Mouse (Mus musculus) layer of hippocampus, postnatal 25 days (tissue): ENCODE measurements around the gene Tacr2. TPM values are rescaled to one million over a fixed set of nuclear protein-coding genes. Genes with fewer than 3 reads are reported as not detected.

Experiments
- DNase-seq, 2 experiments: peaks; one replicate each; pipeline ENCODE4 v3.0.0; 2022; ENCODE audit warnings: mixed read lengths in 2 of 2, low spot score in 1 of 2; ENCODE audit errors: extremely low spot score in 1 of 2
- total RNA-seq, 2 experiments: library from RNA; stranded (reverse); gene quantifications; 2 replicates each; pipeline ENCODE4 v1.2.3; 2021

Tacr2 gene
- total RNA-seq, result under 1 TPM in 1 of 2 experiments, not detected in 1; 0.20 TPM

GRCm38 (mm10) chr10:62252000-62252488 lies at the start of gene Tacr2:
Tacr2 (plus strand) TSS chr10:62252438.
- DNase-seq, result no peak

- DNase-seq, result peak in 1 of 2 experiments; percentile 40
Observed at GRCm38 (mm10) chr10:62202574-62202973, 49.7 kb upstream of the Tacr2 start.

DNA sequence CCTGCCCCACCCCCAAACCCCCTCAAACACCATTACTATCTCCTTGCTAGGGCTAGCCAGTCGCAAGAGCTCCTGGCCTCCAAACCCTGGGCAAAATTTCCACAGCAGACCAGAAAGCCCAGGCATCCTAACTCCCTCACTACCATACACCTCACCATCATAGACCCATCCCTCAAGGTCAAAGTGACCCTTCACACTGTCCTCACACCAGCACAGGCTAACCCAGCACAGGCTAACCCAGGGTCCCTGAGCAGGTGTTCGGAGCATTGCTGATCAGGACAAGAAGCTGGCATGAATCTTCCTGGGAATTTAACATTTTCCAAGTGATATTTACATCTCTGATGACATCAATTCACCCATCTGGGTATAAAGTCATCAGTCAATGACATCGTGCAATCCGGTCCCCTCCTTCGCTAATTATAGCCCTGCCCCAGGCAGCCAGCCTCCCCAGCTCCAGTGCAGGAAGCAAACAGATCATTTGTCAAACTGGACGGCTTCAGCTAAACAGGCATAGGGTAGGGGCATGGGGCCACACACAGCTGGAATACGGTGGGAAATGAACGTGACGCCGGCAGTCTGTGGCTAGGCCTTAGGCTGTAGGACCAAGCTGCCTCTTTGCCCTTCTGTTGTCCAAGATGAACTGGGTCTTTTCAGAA lies 43.9 kb upstream of the Tacr2 start:
- no peak for DNase-seq

DNA sequence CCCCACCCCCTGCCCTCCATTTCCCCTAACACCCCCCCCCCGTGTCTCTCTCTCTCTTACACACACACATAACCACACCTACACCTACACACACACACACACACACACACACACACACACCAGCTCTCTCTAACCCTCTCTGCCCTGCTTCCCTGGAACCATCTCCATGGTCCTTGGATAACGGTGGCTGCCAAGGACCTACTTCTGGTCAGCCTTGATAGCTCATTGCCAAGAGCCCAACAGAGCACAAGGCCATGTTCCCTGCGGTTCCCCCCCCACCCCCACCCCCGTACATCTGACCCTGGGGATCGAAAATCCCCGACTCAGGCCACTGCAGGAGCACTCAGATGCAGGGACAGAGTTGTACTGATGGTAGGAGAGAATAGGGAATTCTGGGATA lies 40.9 kb upstream of the Tacr2 start:
- no peak for DNase-seq

- no peak for DNase-seq
Observed at GRCm38 (mm10) chr10:62215169-62215616, 37.0 kb upstream of the Tacr2 start.

- no peak for DNase-seq
Observed at GRCm38 (mm10) chr10:62215633-62216032, 36.6 kb upstream of the Tacr2 start.

- no peak for DNase-seq
Observed at GRCm38 (mm10) chr10:62216595-62216994, 35.6 kb upstream of the Tacr2 start.

DNA sequence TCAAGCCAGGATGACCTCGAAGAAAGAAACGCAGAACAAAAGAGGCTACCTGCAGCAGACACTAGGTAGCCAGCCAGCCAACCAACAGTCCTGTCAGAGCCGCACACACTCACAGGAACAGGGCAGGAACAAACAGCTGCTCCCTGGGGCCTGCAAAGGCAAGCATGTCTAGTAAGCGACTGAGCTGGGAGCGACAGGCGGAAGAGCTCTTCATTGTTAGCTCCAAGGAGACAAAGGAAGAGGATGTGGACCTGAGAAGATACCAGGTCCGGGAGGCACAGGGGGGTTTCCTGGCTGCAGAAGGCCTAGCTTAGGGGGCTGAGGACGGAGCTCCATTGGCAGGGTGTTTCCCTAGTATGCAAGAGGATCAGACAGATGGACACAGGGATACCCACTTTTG lies 35.0 kb upstream of the Tacr2 start:
- no peak for DNase-seq

DNA sequence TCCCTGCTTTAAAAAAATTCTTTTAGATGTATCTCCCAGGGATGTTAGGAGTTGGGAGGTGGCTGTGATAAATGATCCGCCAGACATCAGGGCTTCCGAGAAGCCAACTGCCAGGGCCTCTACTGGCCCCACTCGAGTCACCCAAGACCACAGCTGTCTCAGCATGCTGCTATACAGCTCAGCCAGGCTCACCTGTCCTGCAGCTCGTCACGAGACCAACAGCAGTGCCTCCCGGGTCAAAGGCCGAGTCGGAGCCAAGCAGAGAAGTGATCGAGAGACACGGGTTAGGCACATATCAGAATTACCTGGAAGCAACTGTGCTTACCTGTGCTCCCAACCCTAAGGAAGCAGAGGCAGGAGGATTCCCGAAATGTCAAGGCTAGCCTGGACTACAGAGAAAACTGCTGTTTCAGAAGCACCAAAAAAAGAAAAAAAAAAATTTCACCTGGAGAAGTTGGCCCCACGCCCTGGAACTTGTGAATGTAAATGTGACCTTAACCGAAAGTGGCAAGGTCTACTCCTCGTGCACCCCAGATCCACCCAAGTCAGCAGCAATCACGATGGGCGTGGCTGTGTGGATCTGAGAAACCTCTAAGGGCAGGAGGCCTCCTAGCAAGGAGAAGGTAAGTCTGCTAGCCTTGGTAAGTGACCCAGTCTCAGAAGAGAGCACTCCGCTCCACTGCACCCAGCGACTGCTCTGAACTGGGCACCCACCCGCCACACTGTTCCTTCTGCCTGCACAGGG lies 34.0 kb upstream of the Tacr2 start:
- no peak for DNase-seq

- DNase-seq, result no peak
Observed at GRCm38 (mm10) chr10:62218789-62219172, 33.5 kb upstream of the Tacr2 start.

GRCm38 (mm10) chr10:62220732-62221514 lies 31.3 kb upstream of the Tacr2 start:
- no peak for DNase-seq

- DNase-seq, result no peak
Observed at GRCm38 (mm10) chr10:62221647-62222046, 30.6 kb upstream of the Tacr2 start.

DNA sequence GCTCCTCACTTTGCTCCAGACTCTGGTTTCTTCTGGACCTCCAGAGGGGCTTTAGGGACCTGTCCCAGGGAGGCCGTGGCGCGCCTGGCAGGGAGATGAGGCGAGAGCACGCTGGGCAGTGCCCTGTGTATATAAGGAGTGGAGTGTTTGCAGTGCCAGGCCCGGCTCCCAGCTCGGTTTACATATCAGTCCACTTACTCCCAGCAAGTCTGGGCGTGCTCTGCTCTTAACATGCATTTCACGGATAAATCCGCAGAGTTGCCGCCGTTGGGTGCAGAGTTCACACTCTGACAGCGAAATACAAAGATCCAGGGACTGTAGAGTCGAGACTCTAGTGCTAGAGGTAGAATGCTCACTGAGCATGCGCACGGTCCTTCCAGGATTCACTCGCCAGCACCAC lies 29.5 kb upstream of the Tacr2 start:
- no peak for DNase-seq

DNA sequence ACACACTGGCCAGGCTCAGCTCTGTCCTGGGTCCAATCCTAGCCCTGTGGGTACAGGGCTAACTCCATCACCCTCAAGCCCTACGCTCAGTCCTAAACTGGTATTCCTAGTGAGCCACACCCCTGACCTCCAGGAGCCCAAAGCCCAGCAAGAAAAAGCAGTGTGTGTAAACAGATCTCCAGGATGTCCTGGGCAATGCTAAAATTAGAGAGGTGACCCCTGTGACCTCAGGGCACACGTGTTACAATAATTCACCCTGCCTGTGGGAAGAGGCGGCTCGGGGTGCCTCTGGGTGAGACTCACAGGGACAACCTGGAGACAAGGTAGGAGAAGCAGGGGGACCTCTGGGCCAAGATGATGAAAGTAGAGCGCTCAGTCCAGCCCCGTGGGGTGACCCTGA lies 28.0 kb upstream of the Tacr2 start:
- DNase-seq, result no peak

DNA sequence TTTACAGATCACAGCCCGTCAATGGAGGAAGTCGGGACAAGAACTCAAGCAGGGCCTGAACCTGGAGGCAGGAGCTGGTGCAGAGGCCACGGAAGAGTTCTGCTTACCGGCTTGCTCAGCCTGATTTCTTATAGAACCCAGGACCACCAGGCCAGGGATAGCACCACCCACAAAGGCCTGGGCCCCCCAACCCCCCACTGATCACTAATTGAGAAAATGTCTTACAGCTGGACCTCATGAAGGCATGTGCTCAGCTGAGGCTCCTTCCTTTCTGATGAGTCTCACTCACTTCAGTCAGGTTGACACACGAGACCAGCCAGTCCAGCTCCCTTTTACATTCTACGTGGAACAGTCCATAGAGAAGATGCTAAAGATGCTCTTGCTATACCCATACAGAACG lies 26.4 kb upstream of the Tacr2 start:
- DNase-seq, result no peak

GRCm38 (mm10) chr10:62228126-62228525 lies 24.1 kb upstream of the Tacr2 start:
- DNase-seq, result no peak

- DNase-seq, result peak; percentile 74 to 75
Observed at GRCm38 (mm10) chr10:62230708-62231394, 21.4 kb upstream of the Tacr2 start, which contains the start of gene Tspan15. Tspan15 (minus strand) TSS chr10:62231251.

DNA sequence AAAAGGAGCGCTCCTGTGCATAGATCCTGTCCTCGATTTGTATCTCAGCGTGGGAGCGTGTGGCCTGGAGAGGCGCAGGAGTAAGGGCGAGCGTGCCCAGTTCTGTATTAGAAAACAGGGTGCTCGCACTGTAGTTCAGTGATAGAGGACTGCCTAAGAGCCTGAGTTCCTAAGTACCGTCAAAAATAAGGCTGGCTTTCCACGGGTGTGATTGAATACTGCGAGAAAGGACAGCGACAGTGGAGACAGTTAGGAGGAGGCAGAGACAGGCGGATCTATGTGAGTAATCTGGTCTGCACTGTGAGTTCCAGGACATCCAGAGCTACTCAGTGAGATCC lies 20.9 kb upstream of the Tacr2 start:
- DNase-seq, result no peak

GRCm38 (mm10) chr10:62231811-62232210 lies 20.4 kb upstream of the Tacr2 start:
- DNase-seq, result no peak

GRCm38 (mm10) chr10:62236165-62236564 lies 16.1 kb upstream of the Tacr2 start:
- DNase-seq, result no peak

- no peak for DNase-seq
Observed at GRCm38 (mm10) chr10:62237205-62237604, 15.0 kb upstream of the Tacr2 start.
